Mouse (Mus musculus) spleen, adult 2 months (tissue): ENCODE results near the gene 5031439G07Rik.

Experiments
- CTCF ChIP-seq: fragments of 200-500 bp; IDR thresholded peaks from 2 replicates; pipeline ENCODE4 v1.5.1; 2011; ENCODE audit warnings: mild to moderate bottlenecking, inconsistent platforms; ENCODE audit not compliant: insufficient read depth, insufficient read length, insufficient replicate concordance; ENCODE audit errors: extremely low read depth
- POLR2A ChIP-seq: fragments of 200-500 bp; IDR thresholded peaks from 2 replicates; pipeline ENCODE4 v1.6.1; 2011; ENCODE audit warnings: low read depth, low read length, inconsistent platforms

GRCm38 (mm10) chr15:84997768-84998454 lies 9.6 kb upstream of the 5031439G07Rik start:
- TF ChIP-seq CTCF (no peak), POLR2A (no peak)
